Mouse (Mus musculus): Measurements from ENCODE around the gene Olfr968. TPM values are rescaled to one million over a fixed set of nuclear protein-coding genes. Genes with fewer than 3 reads are reported as not detected.

Gene Olfr968
- polyA plus RNA-seq (2012; rRNA removed): not detected in 2 replicates

DNA sequence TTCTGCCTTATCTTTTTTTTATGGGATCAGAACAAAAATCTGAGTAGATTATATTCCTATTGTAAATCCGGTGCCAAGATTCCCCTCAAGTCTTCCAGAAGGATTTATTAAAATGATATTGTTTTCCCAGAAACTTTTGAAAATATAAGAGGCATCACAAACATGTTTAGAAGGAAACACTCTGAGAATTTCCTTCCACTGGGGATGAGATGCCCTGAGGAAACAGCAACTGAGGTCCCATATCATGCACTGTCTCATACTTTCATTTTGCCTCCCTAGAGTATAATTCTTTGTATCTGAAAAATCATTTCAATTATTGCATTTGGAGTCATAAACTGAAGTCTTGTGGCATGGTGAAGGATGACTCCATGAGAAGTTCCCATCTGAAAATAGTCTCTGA lies at the start of gene Olfr968:
Gene Olfr968 (minus strand): TSS at position 101 of the 400 bp plus-strand sequence.
- Histone ChIP-seq H3K4me3 (replicated peaks; ENCODE audit: insufficient read depth, low read depth, low read length) (no peak within 1 kb of the TSS), H3K4me1 (ENCODE audit: control insufficient read depth, insufficient read depth, low read length) (no peaks in the 10 kb centered on the region), H3K27me3 (ENCODE audit: control insufficient read depth, insufficient read depth, low read length) (no peaks in the 10 kb centered on the region), H3K27ac (ENCODE audit: insufficient read depth, low read length) (no peak within 1 kb of the TSS)
- TF ChIP-seq POLR2A (IDR thresholded peaks at IDR 0.05; ENCODE audit: borderline replicate concordance, insufficient read depth, low read length): no peak
- TF ChIP-seq CTCF (IDR thresholded peaks at IDR 0.05; ENCODE audit: borderline replicate concordance, insufficient read depth, low read depth, low read length): no peak
- no peak for DNase-seq
- 85% methylated on average over 1 of the region's 1 CpGs for WGBS

- WGBS: 78% methylated on average over 4 of the region's 4 CpGs
Measured at GRCm38 (mm10) chr9:39808560-39808959, 25.5 kb upstream of the Olfr968 start, which contains the start of gene Olfr970. Gene Olfr970, plus strand, starts transcription at chr9:39808860.

DNA sequence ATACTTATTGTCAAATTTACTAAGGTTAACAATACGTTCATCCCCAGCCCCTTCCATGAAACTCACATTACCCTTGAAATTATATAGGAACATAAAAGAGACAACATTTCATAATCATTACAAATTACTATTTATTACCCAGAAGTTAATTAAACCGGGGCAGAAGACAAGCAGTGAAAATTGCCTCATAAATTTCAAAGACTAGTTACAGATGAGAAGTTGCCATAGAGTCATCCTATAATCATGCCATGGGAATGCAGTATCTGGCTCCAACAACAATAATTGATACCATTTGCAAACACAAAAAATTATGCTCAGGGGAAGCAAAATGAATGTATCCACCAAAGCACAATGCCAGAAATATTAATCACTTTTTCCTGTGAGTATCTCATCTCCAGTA lies 7.5 kb upstream of the Olfr968 start, which contains the start of gene Olfr969:
Gene Olfr969 (plus strand): TSS at position 388 of the 400 bp plus-strand sequence.
- WGBS: 77% methylated on average over 2 of the region's 2 CpGs
- Histone ChIP-seq H3K27me3 (ENCODE audit: control insufficient read depth, insufficient read depth, low read length) (no peaks in the 10 kb centered on the region), H3K4me1 (ENCODE audit: control insufficient read depth, insufficient read depth, low read length) (no peaks in the 10 kb centered on the region), H3K27ac (ENCODE audit: insufficient read depth, low read length) (no peak within 1 kb of the TSS), H3K4me3 (replicated peaks; ENCODE audit: insufficient read depth, low read depth, low read length) (no peak within 1 kb of the TSS)
- no peak for DNase-seq
- TF ChIP-seq CTCF (IDR thresholded peaks at IDR 0.05; ENCODE audit: borderline replicate concordance, insufficient read depth, low read depth, low read length) (no peak), POLR2A (IDR thresholded peaks at IDR 0.05; ENCODE audit: borderline replicate concordance, insufficient read depth, low read length) (no peak)

More at GRCm38 (mm10) chr9:39808560-39808959, 25.5 kb upstream of the Olfr968 start, which contains the start of gene Olfr970:
- Histone ChIP-seq H3K4me3 (replicated peaks; ENCODE audit: insufficient read depth, low read depth, low read length) (no peak within 1 kb of the TSS), H3K27me3 (ENCODE audit: control insufficient read depth, insufficient read depth, low read length) (no peaks in the 10 kb centered on the region), H3K27ac (ENCODE audit: insufficient read depth, low read length) (no peak within 1 kb of the TSS), H3K4me1 (ENCODE audit: control insufficient read depth, insufficient read depth, low read length) (no peaks in the 10 kb centered on the region)
- no peak for TF ChIP-seq POLR2A (IDR thresholded peaks at IDR 0.05; ENCODE audit: borderline replicate concordance, insufficient read depth, low read length)
- no peak for DNase-seq

DNA sequence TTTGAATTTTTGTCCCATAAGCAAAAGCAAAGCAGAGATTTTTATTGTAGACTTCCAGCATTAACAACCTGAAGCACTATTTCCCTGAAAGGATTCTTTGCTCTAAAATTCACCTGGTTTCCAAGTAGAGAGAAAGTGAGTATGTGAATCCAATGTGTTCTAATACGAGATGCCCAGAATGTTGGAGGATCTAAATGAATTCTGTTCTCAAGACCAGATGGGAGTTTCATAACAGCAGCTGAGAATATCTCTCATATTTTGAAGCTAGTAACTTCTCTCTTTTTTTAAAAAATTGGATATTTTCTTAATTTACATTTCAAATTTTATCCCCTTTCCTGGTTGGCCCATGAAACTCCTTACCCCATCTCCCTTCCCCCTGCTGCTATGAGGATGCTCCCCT lies 36.6 kb downstream of the Olfr968 start:
- Histone ChIP-seq H3K27ac (ENCODE audit: insufficient read depth, low read length) (no peak overlapping the region), H3K4me1 (ENCODE audit: control insufficient read depth, insufficient read depth, low read length) (no peaks in the 10 kb centered on the region), H3K27me3 (ENCODE audit: control insufficient read depth, insufficient read depth, low read length) (no peaks in the 10 kb centered on the region; the same call in 1 of the 2 replicates), H3K4me3 (replicated peaks; ENCODE audit: insufficient read depth, low read depth, low read length) (no peak overlapping the region)
- no peak for DNase-seq
- TF ChIP-seq CTCF (IDR thresholded peaks at IDR 0.05; ENCODE audit: borderline replicate concordance, insufficient read depth, low read depth, low read length): no peak
- WGBS: 90% methylated on average over 1 of the region's 1 CpGs

- Histone ChIP-seq H3K27ac (ENCODE audit: insufficient read depth, low read length) (no peak within 1 kb of the TSS), H3K27me3 (ENCODE audit: control insufficient read depth, insufficient read depth, low read length) (no peaks in the 10 kb centered on the region; the same call in 1 of the 2 replicates), H3K4me3 (replicated peaks; ENCODE audit: insufficient read depth, low read depth, low read length) (no peak within 1 kb of the TSS), H3K4me1 (ENCODE audit: control insufficient read depth, insufficient read depth, low read length) (no peaks in the 10 kb centered on the region)
- no peak for DNase-seq
- no peak for TF ChIP-seq CTCF (IDR thresholded peaks at IDR 0.05; ENCODE audit: borderline replicate concordance, insufficient read depth, low read depth, low read length)
- no peak for TF ChIP-seq POLR2A (IDR thresholded peaks at IDR 0.05; ENCODE audit: borderline replicate concordance, insufficient read depth, low read length)
Measured at GRCm38 (mm10) chr9:39745949-39746348, 37.1 kb downstream of the Olfr968 start, which contains the start of gene Olfr967. Gene Olfr967, plus strand, starts transcription at chr9:39746249.

DNA sequence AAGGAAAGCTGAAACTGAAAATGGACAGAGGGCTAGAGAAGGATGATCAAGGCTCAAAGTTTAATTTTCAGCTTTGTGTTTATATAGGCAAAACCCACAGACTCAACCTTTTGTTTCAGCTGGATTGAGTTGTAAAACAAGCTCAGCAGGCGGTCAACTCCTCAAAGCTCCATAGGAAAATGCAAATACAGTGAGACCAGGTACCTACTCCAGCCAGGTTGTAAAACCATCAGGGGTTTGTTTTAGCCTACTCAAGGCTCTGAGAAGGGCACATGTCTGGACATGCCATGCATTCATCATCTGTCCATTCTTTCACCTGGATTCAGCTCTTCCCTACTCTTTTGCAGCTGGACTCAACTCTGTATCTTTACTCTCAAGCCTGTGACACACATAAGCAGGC lies 42.3 kb downstream of the Olfr968 start:
- 98% methylated on average over 1 of the region's 1 CpGs for WGBS
- Histone ChIP-seq H3K4me3 (replicated peaks; ENCODE audit: insufficient read depth, low read depth, low read length) (no peak overlapping the region), H3K27me3 (ENCODE audit: control insufficient read depth, insufficient read depth, low read length) (no peaks in the 10 kb centered on the region), H3K4me1 (ENCODE audit: control insufficient read depth, insufficient read depth, low read length) (no peaks in the 10 kb centered on the region), H3K27ac (ENCODE audit: insufficient read depth, low read length) (no peak overlapping the region)
- DNase-seq: no peak
- no peak for TF ChIP-seq POLR2A (IDR thresholded peaks at IDR 0.05; ENCODE audit: borderline replicate concordance, insufficient read depth, low read length)
- TF ChIP-seq CTCF (IDR thresholded peaks at IDR 0.05; ENCODE audit: borderline replicate concordance, insufficient read depth, low read depth, low read length): no peak

- no peak within 1 kb of the TSS for H3K4me3 ChIP-seq (replicated peaks; ENCODE audit: insufficient read depth, low read depth, low read length)
- DNase-seq: no peak
- no peak for TF ChIP-seq CTCF (IDR thresholded peaks at IDR 0.05; ENCODE audit: borderline replicate concordance, insufficient read depth, low read depth, low read length)
- no peak for TF ChIP-seq POLR2A (IDR thresholded peaks at IDR 0.05; ENCODE audit: borderline replicate concordance, insufficient read depth, low read length)
- H3K27ac ChIP-seq (ENCODE audit: insufficient read depth, low read length): no peak within 1 kb of the TSS
- no peaks in the 10 kb centered on the region for H3K27me3 ChIP-seq (ENCODE audit: control insufficient read depth, insufficient read depth, low read length)
- no peaks in the 10 kb centered on the region for H3K4me1 ChIP-seq (ENCODE audit: control insufficient read depth, insufficient read depth, low read length)
Measured at GRCm38 (mm10) chr9:39730678-39731077, 52.4 kb downstream of the Olfr968 start, which contains the start of gene Olfr150. Gene Olfr150, plus strand, starts transcription at chr9:39730978.

Other genes starting within 250 kb of the Olfr968 start
- gene Olfr958, start 229.2 kb downstream of the Olfr968 start, polyA plus RNA-seq (2012; rRNA removed): not detected in 2 replicates
- not detected in 2 replicates for gene Olfr959, start 207.7 kb downstream of the Olfr968 start, polyA plus RNA-seq (2012; rRNA removed)
- 8.0 and 8.5 TPM in 2 replicates for gene AW551984, start 178.8 kb downstream of the Olfr968 start, polyA plus RNA-seq (2012; rRNA removed)
- not detected in 2 replicates for gene Olfr148, start 172.6 kb downstream of the Olfr968 start, polyA plus RNA-seq (2012; rRNA removed)
- gene Olfr960, start 161.9 kb downstream of the Olfr968 start, polyA plus RNA-seq (2012; rRNA removed): not detected in 2 replicates
- not detected in 2 replicates for gene Olfr961, start 138.2 kb downstream of the Olfr968 start, polyA plus RNA-seq (2012; rRNA removed)
- gene Olfr963, start 116.0 kb downstream of the Olfr968 start, polyA plus RNA-seq (2012; rRNA removed): not detected in 2 replicates
- not detected in 2 replicates for gene Olfr149, start 76.1 kb downstream of the Olfr968 start, polyA plus RNA-seq (2012; rRNA removed)
- gene Olfr965, start 71.9 kb downstream of the Olfr968 start, polyA plus RNA-seq (2012; rRNA removed): not detected in 2 replicates
- gene Olfr150, start 52.3 kb downstream of the Olfr968 start, polyA plus RNA-seq (2012; rRNA removed): not detected in 2 replicates
- not detected in 2 replicates for gene Olfr967, start 37.0 kb downstream of the Olfr968 start, polyA plus RNA-seq (2012; rRNA removed)
- gene Olfr969, start 7.7 kb upstream of the Olfr968 start, polyA plus RNA-seq (2012; rRNA removed): not detected in 2 replicates
- not detected in 2 replicates for gene Olfr970, start 25.6 kb upstream of the Olfr968 start, polyA plus RNA-seq (2012; rRNA removed)
- not detected in 2 replicates for gene Olfr971, start 53.6 kb upstream of the Olfr968 start, polyA plus RNA-seq (2012; rRNA removed)
- gene Olfr972, start 83.2 kb upstream of the Olfr968 start, polyA plus RNA-seq (2012; rRNA removed): not detected in 2 replicates
- not detected in 2 replicates for gene Olfr229, start 124.1 kb upstream of the Olfr968 start, polyA plus RNA-seq (2012; rRNA removed)
- gene Olfr974, start 154.2 kb upstream of the Olfr968 start, polyA plus RNA-seq (2012; rRNA removed): not detected in 2 replicates
- not detected in 2 replicates for gene Olfr975, start 168.8 kb upstream of the Olfr968 start, polyA plus RNA-seq (2012; rRNA removed)
- gene Olfr976, start 177.9 kb upstream of the Olfr968 start, polyA plus RNA-seq (2012; rRNA removed): not detected in 2 replicates
- gene Olfr978, start 208.9 kb upstream of the Olfr968 start, polyA plus RNA-seq (2012; rRNA removed): not detected in 2 replicates
- not detected in 2 replicates for gene Olfr979, start 220.2 kb upstream of the Olfr968 start, polyA plus RNA-seq (2012; rRNA removed)
- not detected in 2 replicates for gene Olfr980, start 226.3 kb upstream of the Olfr968 start, polyA plus RNA-seq (2012; rRNA removed)
- gene Olfr981, start 238.2 kb upstream of the Olfr968 start, polyA plus RNA-seq (2012; rRNA removed): not detected in 2 replicates